Mouse (Mus musculus): ENCODE results near the gene Rbm26. TPM values are rescaled to one million over a fixed set of nuclear protein-coding genes. Genes with fewer than 3 reads are reported as not detected.

Gene Rbm26
- polyA plus RNA-seq, 2 experiments: 9.1 to 11.7 TPM

DNA sequence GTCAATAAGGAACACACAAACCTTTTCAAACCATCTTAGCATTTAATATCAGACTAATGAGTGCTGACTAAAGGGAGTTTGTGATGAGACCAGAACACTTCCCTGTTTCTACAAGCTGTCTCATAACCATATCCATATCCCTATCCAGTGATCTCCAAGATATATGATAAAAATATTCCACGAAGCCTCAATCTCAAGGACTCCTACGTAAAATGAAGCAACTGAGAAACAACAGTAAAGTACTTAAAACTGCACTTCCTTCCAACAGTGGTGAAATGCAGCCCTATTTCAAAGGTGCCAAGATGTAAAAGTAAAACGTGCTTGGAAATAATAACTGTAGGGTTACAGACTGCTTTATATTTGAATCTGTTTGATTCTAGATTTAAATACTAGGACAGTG lies 43.1 kb downstream of the Rbm26 start:
- no peaks in the 10 kb centered on the region for H3K4me1 ChIP-seq (replicated peaks; ENCODE audit: control insufficient read depth in 2 of 2, insufficient read depth in 2 of 2, low read length in 1 of 2)
- peaks cover 12% of the 10 kb centered on the region for H3K36me3 ChIP-seq (replicated peaks; ENCODE audit: control insufficient read depth, insufficient read depth, low read depth)
- no peak overlapping the region for H3K9ac ChIP-seq (replicated peaks)
- no peak for ATAC-seq (ENCODE audit: insufficient read depth)
- TF ChIP-seq EP300 (IDR thresholded peaks at IDR 0.05; ENCODE audit: low read depth) (no peak), CTCF (IDR thresholded peaks at IDR 0.05; ENCODE audit: low read depth) (no peak)
- DNase-seq (ENCODE audit: low read depth in 3 of 3, low spot score in 3 of 3): no peak
- WGBS (ENCODE audit: insufficient replicate concordance): 81% methylated on average over 3 of the region's 3 CpGs
- no peak overlapping the region for H3K4me3 ChIP-seq (ENCODE audit: insufficient read depth in 1 of 2, low read depth in 2 of 2, low read length in 2 of 2)
- no peaks in the 10 kb centered on the region for H3K27me3 ChIP-seq (ENCODE audit: control insufficient read depth, insufficient read depth, low read length)
- H3K9me3 ChIP-seq (ENCODE audit: control insufficient read depth, low read length): no peaks in the 10 kb centered on the region
- H3K27ac ChIP-seq: no peak overlapping the region
- no peak overlapping the region for H3K4me2 ChIP-seq (ENCODE audit: low read depth)

DNA sequence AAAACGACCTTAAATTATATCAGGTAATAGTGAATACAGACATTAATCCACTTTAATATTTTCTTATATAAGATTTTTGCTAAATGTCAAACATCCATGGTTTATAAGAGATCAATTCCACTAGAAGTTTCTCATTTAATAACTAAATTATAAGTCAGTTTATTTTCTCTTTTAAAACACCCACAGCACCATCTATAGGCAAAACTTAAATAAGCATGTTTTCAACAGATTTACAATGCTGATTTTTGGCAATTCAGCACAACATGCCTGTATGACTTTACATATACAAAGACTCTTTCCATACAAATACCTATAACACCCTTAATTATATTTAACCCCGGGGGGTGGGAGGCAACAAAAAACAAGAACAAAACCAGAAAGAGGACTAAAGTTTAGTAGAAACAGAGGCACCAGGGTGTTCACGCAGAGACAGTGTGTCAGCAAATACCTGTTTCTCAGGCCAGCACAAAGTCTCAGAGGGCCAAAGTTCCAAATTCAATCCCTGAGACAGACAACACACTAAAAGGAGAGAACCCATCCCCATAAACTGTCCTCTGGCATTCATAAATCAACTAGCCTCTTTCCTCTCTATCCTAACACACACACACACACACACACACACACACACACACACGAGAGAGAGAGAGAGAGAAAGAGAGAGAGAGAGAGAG lies 49.3 kb downstream of the Rbm26 start:
- Histone ChIP-seq H3K27ac (no peak overlapping the region), H3K4me1 (replicated peaks; ENCODE audit: control insufficient read depth in 2 of 2, insufficient read depth in 2 of 2, low read length in 1 of 2) (no peaks in the 10 kb centered on the region), H3K9ac (replicated peaks) (no peak overlapping the region), H3K9me3 (ENCODE audit: control insufficient read depth, low read length) (no peaks in the 10 kb centered on the region), H3K27me3 (ENCODE audit: control insufficient read depth, insufficient read depth, low read length) (no peaks in the 10 kb centered on the region), H3K36me3 (replicated peaks; ENCODE audit: control insufficient read depth, insufficient read depth, low read depth) (peaks cover 11% of the 10 kb centered on the region), H3K4me3 (ENCODE audit: insufficient read depth in 1 of 2, low read depth in 2 of 2, low read length in 2 of 2) (no peak overlapping the region), H3K4me2 (ENCODE audit: low read depth) (no peak overlapping the region)
- DNase-seq (ENCODE audit: low read depth in 3 of 3, low spot score in 3 of 3) (no peak), ATAC-seq (ENCODE audit: insufficient read depth) (no peak)
- 66% methylated on average over 3 of the region's 4 CpGs for WGBS (ENCODE audit: insufficient replicate concordance)
- no peak for TF ChIP-seq CTCF (IDR thresholded peaks at IDR 0.05; ENCODE audit: low read depth)

DNA sequence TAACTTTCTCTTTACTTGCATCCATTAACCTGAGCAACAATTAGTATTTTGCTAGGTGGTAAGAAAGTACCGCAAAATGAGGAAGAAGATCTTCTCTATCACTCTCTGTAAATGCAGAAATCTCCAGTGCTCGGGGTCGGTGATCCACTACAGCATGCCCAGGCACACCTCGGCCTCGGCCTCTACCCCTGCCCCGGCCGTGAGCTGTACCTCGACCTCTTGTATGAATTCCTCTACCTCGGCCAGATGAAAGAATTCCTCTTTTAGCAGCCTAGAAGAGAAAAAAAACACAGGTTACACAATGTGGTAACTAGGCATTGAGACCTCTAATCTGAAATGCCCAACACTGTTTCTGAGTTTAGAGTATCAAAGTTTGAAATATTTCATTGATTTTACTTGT lies 52.6 kb downstream of the Rbm26 start:
- no peak overlapping the region for H3K4me2 ChIP-seq (ENCODE audit: low read depth)
- H3K4me1 ChIP-seq (replicated peaks; ENCODE audit: control insufficient read depth in 2 of 2, insufficient read depth in 2 of 2, low read length in 1 of 2): no peaks in the 10 kb centered on the region
- 72% methylated on average over 9 of the region's 9 CpGs for WGBS (ENCODE audit: insufficient replicate concordance)
- ATAC-seq (ENCODE audit: insufficient read depth) (no peak), DNase-seq (ENCODE audit: low read depth in 3 of 3, low spot score in 3 of 3) (no peak)
- no peak overlapping the region for H3K27ac ChIP-seq
- TF ChIP-seq EP300 (IDR thresholded peaks at IDR 0.05; ENCODE audit: low read depth) (no peak), CTCF (IDR thresholded peaks at IDR 0.05; ENCODE audit: low read depth) (no peak)
- no peaks in the 10 kb centered on the region for H3K9me3 ChIP-seq (ENCODE audit: control insufficient read depth, low read length)
- no peak overlapping the region for H3K9ac ChIP-seq (replicated peaks)
- H3K4me3 ChIP-seq (ENCODE audit: insufficient read depth in 1 of 2, low read depth in 2 of 2, low read length in 2 of 2): no peak overlapping the region
- H3K36me3 ChIP-seq (replicated peaks; ENCODE audit: control insufficient read depth, insufficient read depth, low read depth): peaks cover 10% of the 10 kb centered on the region
- H3K27me3 ChIP-seq (ENCODE audit: control insufficient read depth, insufficient read depth, low read length): no peaks in the 10 kb centered on the region

DNA sequence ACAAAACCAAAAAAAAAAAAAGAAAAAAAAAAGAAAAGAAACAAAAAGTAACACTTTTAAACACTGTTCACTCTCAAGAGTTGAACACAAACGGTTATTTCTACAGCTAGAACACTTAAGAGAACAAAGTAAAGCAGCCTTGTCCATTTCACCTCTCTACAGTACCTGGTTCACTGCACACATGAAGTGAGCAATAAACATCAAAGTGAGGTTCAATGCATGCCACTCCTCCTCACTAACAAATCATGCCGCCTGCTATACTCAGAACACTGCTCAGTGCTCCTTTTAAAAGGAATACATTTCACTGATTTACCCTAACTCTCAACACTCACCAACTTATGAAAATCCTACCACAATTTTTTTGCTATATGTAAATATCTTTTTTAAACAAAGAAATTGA lies 61.7 kb downstream of the Rbm26 start:
- 81% methylated on average over 2 of the region's 2 CpGs for WGBS (ENCODE audit: insufficient replicate concordance)
- no peaks in the 10 kb centered on the region for H3K9me3 ChIP-seq (ENCODE audit: control insufficient read depth, low read length)
- no peak for TF ChIP-seq CTCF (IDR thresholded peaks at IDR 0.05; ENCODE audit: low read depth)
- no peak for TF ChIP-seq EP300 (IDR thresholded peaks at IDR 0.05; ENCODE audit: low read depth)

DNA sequence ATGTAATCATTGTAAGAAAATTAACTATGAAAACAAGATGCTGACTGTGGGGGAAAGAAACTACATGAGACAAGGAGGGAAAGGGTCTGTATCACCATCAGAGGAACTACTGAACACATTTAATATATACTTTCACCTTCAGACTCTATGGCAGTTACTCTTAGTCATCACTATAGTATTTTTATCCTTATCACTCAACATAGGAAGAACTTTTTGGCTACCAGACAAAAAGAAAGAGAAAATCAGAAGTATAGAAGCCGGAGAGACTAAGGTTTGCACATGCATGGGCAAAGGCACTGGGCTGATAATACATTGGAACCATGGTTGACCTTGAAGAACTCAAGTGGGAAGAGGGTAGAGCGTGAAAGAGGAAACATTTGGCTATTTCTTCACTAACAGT lies 70.9 kb downstream of the Rbm26 start:
- Histone ChIP-seq H3K9ac (replicated peaks) (no peak overlapping the region), H3K36me3 (replicated peaks; ENCODE audit: control insufficient read depth, insufficient read depth, low read depth) (peaks cover 3% of the 10 kb centered on the region; the same call in 1 of the 2 replicates), H3K9me3 (ENCODE audit: control insufficient read depth, low read length) (no peaks in the 10 kb centered on the region), H3K27ac (no peak overlapping the region), H3K27me3 (ENCODE audit: control insufficient read depth, insufficient read depth, low read length) (no peaks in the 10 kb centered on the region), H3K4me2 (ENCODE audit: low read depth) (no peak overlapping the region), H3K4me3 (ENCODE audit: insufficient read depth in 1 of 2, low read depth in 2 of 2, low read length in 2 of 2) (no peak overlapping the region), H3K4me1 (replicated peaks; ENCODE audit: control insufficient read depth in 2 of 2, insufficient read depth in 2 of 2, low read length in 1 of 2) (no peaks in the 10 kb centered on the region)
- ATAC-seq (ENCODE audit: insufficient read depth) (no peak), DNase-seq (ENCODE audit: low read depth in 3 of 3, low spot score in 3 of 3) (no peak)
- no peak for TF ChIP-seq EP300 (IDR thresholded peaks at IDR 0.05; ENCODE audit: low read depth)
- TF ChIP-seq CTCF (IDR thresholded peaks at IDR 0.05; ENCODE audit: low read depth): no peak
- 76% methylated on average over 2 of the region's 2 CpGs for WGBS (ENCODE audit: insufficient replicate concordance)

More for the DNA sequence above, 61.7 kb downstream of the Rbm26 start:
- no peak overlapping the region for H3K4me2 ChIP-seq (ENCODE audit: low read depth)
- no peak overlapping the region for H3K9ac ChIP-seq (replicated peaks)
- H3K27ac ChIP-seq: no peak overlapping the region
- no peak for DNase-seq (ENCODE audit: low read depth in 3 of 3, low spot score in 3 of 3)
- H3K4me3 ChIP-seq (ENCODE audit: insufficient read depth in 1 of 2, low read depth in 2 of 2, low read length in 2 of 2): no peak overlapping the region
- H3K27me3 ChIP-seq (ENCODE audit: control insufficient read depth, insufficient read depth, low read length): no peaks in the 10 kb centered on the region
- H3K36me3 ChIP-seq (replicated peaks; ENCODE audit: control insufficient read depth, insufficient read depth, low read depth): peaks cover 9% of the 10 kb centered on the region
- no peaks in the 10 kb centered on the region for H3K4me1 ChIP-seq (replicated peaks; ENCODE audit: control insufficient read depth in 2 of 2, insufficient read depth in 2 of 2, low read length in 1 of 2)
- ATAC-seq (ENCODE audit: insufficient read depth): no peak

Measured in liver, embryonic 14.5 days (tissue).